Mouse (Mus musculus) myocyte (in vitro differentiated cells): ENCODE results near the gene Ripply1. TPM values are rescaled to one million over a fixed set of nuclear protein-coding genes. Genes with fewer than 3 reads are reported as not detected.

Source experiments
- H3K27me3 ChIP-seq: one replicate; pipeline ENCODE4 v1.6.1; 2011; ENCODE audit not compliant: control insufficient read depth, insufficient read depth, insufficient read length
- H3K36me3 ChIP-seq: one replicate; pipeline ENCODE4 v1.6.1; 2011; ENCODE audit not compliant: control insufficient read depth, insufficient read depth
- H3K4me2 ChIP-seq: one replicate; pipeline ENCODE4 v1.6.1; 2011; ENCODE audit warnings: low read depth, control low read depth
- H3K4me3 ChIP-seq: one replicate; pipeline ENCODE4 v1.5.1; 2011; ENCODE audit warnings: mild to moderate bottlenecking, control low read depth, moderate library complexity
- H3K79me2 ChIP-seq: one replicate; pipeline ENCODE4 v1.6.1; 2011; ENCODE audit not compliant: control insufficient read depth, insufficient read depth
- H3ac ChIP-seq: one replicate; pipeline ENCODE4 v1.6.1; 2011; ENCODE audit not compliant: control insufficient read depth, insufficient read length
- CEBPB ChIP-seq: IDR thresholded peaks from 2 replicates; pipeline ENCODE4 v1.6.1; 2011; ENCODE audit warnings: mild to moderate bottlenecking, moderate library complexity; ENCODE audit not compliant: poor library complexity, insufficient read depth, severe bottlenecking
- E2F4 ChIP-seq: IDR thresholded peaks from one replicate; pipeline ENCODE4 v1.6.1; 2011; ENCODE audit warnings: mild to moderate bottlenecking, control low read depth, moderate library complexity; ENCODE audit not compliant: insufficient read depth
- MAX ChIP-seq: IDR thresholded peaks from one replicate; pipeline ENCODE4 v1.6.1; 2011; ENCODE audit warnings: low read depth, mild to moderate bottlenecking, control low read depth
- MYOD1 ChIP-seq, 3 experiments: IDR thresholded peaks; one replicate each; pipeline ENCODE4 v1.6.1; 2011; ENCODE audit warnings: control low read depth in 2 of 3, low read depth in 2 of 3, mild to moderate bottlenecking in 2 of 3, moderate library complexity in 1 of 3; ENCODE audit not compliant: insufficient read length in 2 of 3, control insufficient read depth in 1 of 3
- MYOG ChIP-seq, 3 experiments: IDR thresholded peaks; one replicate each; pipeline ENCODE4 v1.6.1; 2011; ENCODE audit warnings: control low read depth in 2 of 3, low read depth in 2 of 3, mild to moderate bottlenecking in 2 of 3; ENCODE audit not compliant: insufficient read length in 2 of 3, control insufficient read depth in 1 of 3, insufficient read depth in 1 of 3
- POLR2A ChIP-seq: IDR thresholded peaks from one replicate; pipeline ENCODE4 v1.6.1; 2011; ENCODE audit warnings: low read depth, mild to moderate bottlenecking, control low read depth, moderate library complexity; ENCODE audit not compliant: insufficient read length
- POLR2AphosphoS2 ChIP-seq: IDR thresholded peaks from one replicate; pipeline ENCODE4 v1.6.1; 2011; ENCODE audit warnings: low read depth, control low read depth; ENCODE audit not compliant: insufficient read length
- REST ChIP-seq: IDR thresholded peaks from one replicate; pipeline ENCODE4 v1.6.1; 2011; ENCODE audit warnings: mild to moderate bottlenecking, control low read depth, moderate library complexity; ENCODE audit not compliant: insufficient read depth, insufficient read length
- SRF ChIP-seq: IDR thresholded peaks from one replicate; pipeline ENCODE4 v1.6.1; 2011; ENCODE audit warnings: low read depth; ENCODE audit not compliant: control insufficient read depth, insufficient read length
- TCF12 ChIP-seq: IDR thresholded peaks from one replicate; pipeline ENCODE4 v1.6.1; 2011; ENCODE audit warnings: mild to moderate bottlenecking, control low read depth; ENCODE audit not compliant: poor library complexity, insufficient read depth, severe bottlenecking
- TCF3 ChIP-seq: IDR thresholded peaks from one replicate; pipeline ENCODE4 v1.6.1; 2011; ENCODE audit warnings: low read depth, control low read depth; ENCODE audit not compliant: insufficient read length
- USF1 ChIP-seq: IDR thresholded peaks from one replicate; pipeline ENCODE4 v1.6.1; 2011; ENCODE audit warnings: low read depth, mild to moderate bottlenecking, control low read depth, moderate library complexity
- polyA plus RNA-seq: library from polyadenylated mRNA; unstranded; fragments of >200 nt; fragmentation: generic; extraction: Trizol; gene quantifications from one replicate; pipeline ENCODE4 v1.2.1, GENCODE M21; 2012; ENCODE audit warnings: missing spikeins

Gene Ripply1
- polyA plus RNA-seq, 1 experiment = 3.1 TPM

DNA sequence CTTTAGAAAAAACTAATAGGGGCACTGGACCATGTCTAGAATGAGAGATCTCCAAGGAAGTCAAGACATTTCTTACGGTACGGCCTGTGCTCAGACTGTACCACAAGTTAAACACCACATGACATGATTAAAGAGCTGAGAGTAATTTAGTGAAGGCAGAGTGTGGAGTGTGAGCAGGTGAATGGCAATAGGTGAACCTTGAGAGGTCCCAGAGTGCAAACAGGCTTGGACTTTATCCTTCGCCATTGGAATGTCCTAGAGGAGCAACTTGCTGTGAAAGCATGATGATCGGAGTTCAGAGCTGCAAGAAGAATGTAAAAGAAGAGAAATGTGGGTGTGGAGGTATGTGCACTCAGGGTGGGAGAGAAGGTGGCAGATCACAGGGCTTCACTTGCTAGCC, 23.8 kb upstream of the Ripply1 start:
- no peak overlapping the region for H3K4me2 ChIP-seq
- TF ChIP-seq MYOD1 (IDR thresholded peaks at IDR 0.05; ENCODE audit: control insufficient read depth in 1 of 3, insufficient read length in 2 of 3, low read depth in 2 of 3) (no peak), USF1 (no peak), MAX (no peak), E2F4 (no peak), POLR2A (no peak), CEBPB (no peak), TCF12 (no peak), MYOG (IDR thresholded peaks at IDR 0.05; ENCODE audit: control insufficient read depth in 1 of 3, insufficient read depth in 1 of 3, insufficient read length in 2 of 3, low read depth in 2 of 3) (no peak), TCF3 (no peak), REST (no peak), POLR2AphosphoS2 (no peak), SRF (no peak)
- no peak overlapping the region for H3ac ChIP-seq
- no peaks in the 10 kb centered on the region for H3K79me2 ChIP-seq
- H3K27me3 ChIP-seq = no peaks in the 10 kb centered on the region
- H3K36me3 ChIP-seq = no peaks in the 10 kb centered on the region
- no peak overlapping the region for H3K4me3 ChIP-seq

DNA sequence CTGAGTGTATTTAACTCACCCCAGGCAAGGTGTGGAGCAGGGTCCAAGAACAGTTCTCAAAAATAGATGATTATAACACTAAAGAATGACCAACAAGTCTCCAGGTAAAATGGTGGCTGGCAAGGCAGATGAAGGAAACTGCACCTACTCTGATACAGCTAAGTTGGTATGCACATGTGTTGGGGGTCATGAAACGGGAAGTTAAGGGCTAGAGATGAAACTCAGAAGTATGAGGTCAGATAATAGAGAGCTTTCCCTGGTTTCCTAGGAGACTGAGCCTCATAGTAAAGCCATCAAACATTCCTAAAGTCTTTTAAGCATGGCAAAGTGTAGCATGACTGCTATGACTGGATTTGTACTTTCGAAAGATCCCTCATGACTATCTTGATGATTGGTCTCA, 20.9 kb upstream of the Ripply1 start:
- Histone ChIP-seq H3ac (no peak overlapping the region), H3K79me2 (no peaks in the 10 kb centered on the region), H3K27me3 (no peaks in the 10 kb centered on the region), H3K4me2 (no peak overlapping the region), H3K4me3 (no peak overlapping the region), H3K36me3 (no peaks in the 10 kb centered on the region)
- no peak for TF ChIP-seq REST
- no peak for TF ChIP-seq MYOG (IDR thresholded peaks at IDR 0.05; ENCODE audit: control insufficient read depth in 1 of 3, insufficient read depth in 1 of 3, insufficient read length in 2 of 3, low read depth in 2 of 3)
- no peak for TF ChIP-seq CEBPB
- no peak for TF ChIP-seq TCF3
- no peak for TF ChIP-seq POLR2A
- no peak for TF ChIP-seq USF1
- no peak for TF ChIP-seq E2F4
- no peak for TF ChIP-seq MAX
- no peak for TF ChIP-seq MYOD1 (IDR thresholded peaks at IDR 0.05; ENCODE audit: control insufficient read depth in 1 of 3, insufficient read length in 2 of 3, low read depth in 2 of 3)
- no peak for TF ChIP-seq POLR2AphosphoS2
- no peak for TF ChIP-seq TCF12
- TF ChIP-seq SRF = no peak

GRCm38 (mm10) chrX:139800406-139800878, 18.3 kb upstream of the Ripply1 start, which contains the start of gene Cldn2:
Cldn2 (plus strand) TSS chrX:139800828.
- no peak within 1 kb of the TSS for H3K4me3 ChIP-seq

DNA sequence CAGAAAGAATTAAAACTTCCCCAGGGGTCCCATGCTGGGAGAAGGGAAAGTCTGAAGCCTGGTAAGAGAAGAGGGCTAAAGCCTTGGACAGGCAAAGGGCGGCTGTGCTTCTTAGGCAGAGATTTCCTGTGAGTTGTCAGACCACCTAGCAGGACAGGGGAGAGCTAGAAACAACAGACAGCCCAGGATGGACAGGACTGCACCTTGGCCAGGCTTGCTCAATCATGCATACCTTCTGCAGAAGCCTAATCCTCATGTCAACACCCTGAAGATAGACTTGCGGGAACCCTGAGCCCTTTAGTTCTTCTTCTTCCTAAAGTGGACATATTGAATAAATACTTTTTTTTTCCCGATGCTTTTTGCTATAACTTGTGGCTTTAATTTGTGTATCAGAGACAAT, 17.8 kb upstream of the Ripply1 start:
- no peak overlapping the region for H3K4me3 ChIP-seq
- no peak for TF ChIP-seq CEBPB
- no peak for TF ChIP-seq POLR2AphosphoS2
- TF ChIP-seq MAX = no peak
- no peak for TF ChIP-seq TCF3
- no peak for TF ChIP-seq TCF12
- no peak for TF ChIP-seq E2F4
- no peak for TF ChIP-seq SRF
- TF ChIP-seq MYOG (IDR thresholded peaks at IDR 0.05; ENCODE audit: control insufficient read depth in 1 of 3, insufficient read depth in 1 of 3, insufficient read length in 2 of 3, low read depth in 2 of 3) = no peak
- no peak for TF ChIP-seq POLR2A
- no peak for TF ChIP-seq USF1
- no peak for TF ChIP-seq REST
- TF ChIP-seq MYOD1 (IDR thresholded peaks at IDR 0.05; ENCODE audit: control insufficient read depth in 1 of 3, insufficient read length in 2 of 3, low read depth in 2 of 3) = no peak
- H3K36me3 ChIP-seq = no peaks in the 10 kb centered on the region
- no peaks in the 10 kb centered on the region for H3K27me3 ChIP-seq
- no peaks in the 10 kb centered on the region for H3K79me2 ChIP-seq
- no peak overlapping the region for H3ac ChIP-seq
- no peak overlapping the region for H3K4me2 ChIP-seq

More at GRCm38 (mm10) chrX:139800406-139800878, 18.3 kb upstream of the Ripply1 start, which contains the start of gene Cldn2:
- Histone ChIP-seq H3K79me2 (no peaks in the 10 kb centered on the region), H3ac (no peak within 1 kb of the TSS), H3K4me2 (no peak within 1 kb of the TSS), H3K27me3 (no peaks in the 10 kb centered on the region), H3K36me3 (no peaks in the 10 kb centered on the region)
- no peak for TF ChIP-seq POLR2A
- TF ChIP-seq REST = no peak
- no peak for TF ChIP-seq CEBPB
- TF ChIP-seq MAX = no peak
- TF ChIP-seq SRF = no peak
- no peak for TF ChIP-seq TCF12
- no peak for TF ChIP-seq POLR2AphosphoS2
- TF ChIP-seq E2F4 = no peak
- TF ChIP-seq MYOG (IDR thresholded peaks at IDR 0.05; ENCODE audit: control insufficient read depth in 1 of 3, insufficient read depth in 1 of 3, insufficient read length in 2 of 3, low read depth in 2 of 3) = no peak
- TF ChIP-seq TCF3 = no peak
- TF ChIP-seq MYOD1 (IDR thresholded peaks at IDR 0.05; ENCODE audit: control insufficient read depth in 1 of 3, insufficient read length in 2 of 3, low read depth in 2 of 3) = no peak
- TF ChIP-seq USF1 = no peak
